Mouse (Mus musculus): Measurements from ENCODE around the gene Cux2. TPM values are rescaled to one million over a fixed set of nuclear protein-coding genes. Genes with fewer than 3 reads are reported as not detected.

Cux2 gene
- polyA plus RNA-seq, 1 experiment = not detected

DNA sequence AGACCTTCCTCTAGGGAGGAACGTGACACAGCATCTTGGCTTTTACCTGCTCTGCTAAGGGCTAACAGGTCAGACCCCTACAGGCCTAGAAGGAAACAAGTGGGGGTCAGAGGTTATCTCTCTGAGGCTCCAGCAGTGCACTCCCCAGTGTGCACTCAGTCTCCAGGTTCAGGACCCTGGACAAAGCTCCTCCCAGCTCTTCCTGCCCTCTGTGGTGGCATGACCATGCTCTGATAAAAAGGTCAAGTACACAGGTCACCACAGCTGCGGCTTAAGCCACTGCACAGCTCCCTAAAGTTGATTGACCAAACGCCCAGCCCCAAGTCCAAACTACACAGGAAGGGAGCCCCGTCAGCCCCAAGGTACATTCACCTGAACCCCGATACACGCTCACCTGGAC lies 46.4 kb downstream of the Cux2 start:
- no peak for TF ChIP-seq GATA1 (IDR thresholded peaks at IDR 0.05; ENCODE audit: low read length)

DNA sequence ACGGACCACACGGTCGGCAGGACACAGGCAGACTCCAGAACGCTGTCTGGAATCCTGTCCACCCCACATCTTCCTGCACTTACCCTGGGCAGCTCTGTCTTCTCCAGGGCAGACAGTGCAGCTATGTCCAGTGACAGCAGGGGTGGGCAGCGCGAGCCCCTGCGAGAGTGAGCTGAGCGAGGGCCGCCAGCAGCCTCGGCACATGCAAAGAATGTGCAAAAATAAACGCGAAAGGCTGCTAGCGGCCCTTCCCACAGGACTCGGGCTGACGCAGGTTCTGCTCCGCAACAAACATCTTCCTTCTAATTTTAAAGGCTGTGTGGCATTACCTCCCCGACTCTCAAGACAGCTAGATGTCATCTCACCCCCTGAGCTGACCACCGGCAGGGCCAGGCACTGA lies 47.8 kb downstream of the Cux2 start:
- no peak for TF ChIP-seq GATA1 (IDR thresholded peaks at IDR 0.05; ENCODE audit: low read length)

DNA sequence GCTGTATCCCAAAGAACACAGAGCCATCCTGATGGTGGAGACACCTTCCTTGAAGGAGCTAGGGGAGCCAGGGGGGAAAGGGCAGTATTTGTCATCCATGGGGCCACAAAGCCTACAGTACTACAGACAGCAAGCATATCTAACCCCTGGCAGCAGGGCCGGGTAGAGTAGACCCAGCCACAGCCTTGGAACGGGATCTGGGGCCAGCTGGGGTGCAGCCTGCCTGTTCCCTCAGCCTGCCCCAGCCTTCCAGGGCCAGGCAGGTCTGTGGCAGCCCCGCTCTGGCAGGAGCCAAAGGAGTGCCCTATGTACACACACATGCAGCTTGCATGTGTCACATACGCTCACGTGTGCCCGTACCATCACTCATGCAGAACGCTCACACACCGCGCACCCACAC lies 48.6 kb downstream of the Cux2 start:
- no peak for TF ChIP-seq GATA1 (IDR thresholded peaks at IDR 0.05; ENCODE audit: low read length)

DNA sequence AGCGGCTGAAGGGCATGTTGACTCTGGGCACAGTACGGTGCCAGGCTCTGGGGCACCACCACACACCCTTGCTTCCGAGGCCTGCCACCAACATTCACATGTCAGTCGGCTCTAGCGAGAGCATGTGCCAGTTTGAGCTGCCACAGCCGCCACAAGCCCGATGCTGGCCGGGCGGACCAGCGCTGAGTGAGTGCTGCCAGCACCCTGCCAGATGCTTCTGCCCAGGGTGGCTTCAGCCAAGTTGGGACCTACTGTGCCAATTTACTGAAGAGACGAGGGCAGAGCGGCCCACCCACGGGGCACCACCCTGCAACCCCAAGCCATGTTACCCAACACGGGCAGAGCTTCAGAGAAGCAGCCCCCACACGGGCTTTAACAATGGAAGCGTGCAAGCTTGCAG lies 49.5 kb downstream of the Cux2 start:
- TF ChIP-seq GATA1 (IDR thresholded peaks at IDR 0.05; ENCODE audit: low read length) = no peak

DNA sequence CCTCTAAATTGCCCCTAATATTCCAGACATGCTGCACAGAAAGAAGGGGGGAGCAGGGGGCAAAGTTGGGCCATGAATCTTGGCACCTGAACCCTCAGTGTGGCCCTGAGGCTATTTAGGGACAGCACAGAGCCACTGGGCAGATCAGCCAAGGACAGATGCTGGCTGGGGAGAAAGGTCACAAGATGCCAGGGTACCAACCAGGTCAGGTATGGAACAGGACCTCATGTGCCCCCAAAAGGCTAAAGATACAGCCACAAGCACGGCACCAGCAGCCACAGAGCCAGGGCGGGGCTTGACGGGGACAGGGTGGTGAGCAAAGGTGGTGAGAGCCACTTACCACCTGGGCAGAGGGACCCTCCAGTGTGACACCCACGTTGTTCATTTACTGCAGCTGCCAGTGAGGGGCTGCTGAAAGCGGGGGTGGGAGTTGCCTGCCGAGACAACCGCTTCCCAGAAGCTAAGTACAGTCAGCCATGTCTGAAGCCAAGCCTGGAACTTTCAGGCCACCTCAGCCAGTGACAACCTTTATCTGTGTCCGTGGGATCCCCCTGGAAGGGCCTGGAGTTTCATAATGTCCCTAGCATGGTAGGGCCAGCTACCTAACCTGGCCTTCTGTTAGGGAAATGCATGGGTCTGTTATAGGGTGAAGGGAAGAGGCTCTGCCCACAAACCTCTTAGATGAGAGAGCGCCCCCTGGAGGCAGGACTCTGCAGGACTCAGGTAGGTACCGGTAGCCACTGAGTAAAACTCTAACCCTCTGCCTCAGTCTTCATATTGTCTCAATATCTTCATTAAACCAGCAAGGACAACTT lies 50.7 kb downstream of the Cux2 start:
- no peak for TF ChIP-seq GATA1 (IDR thresholded peaks at IDR 0.05; ENCODE audit: low read length)

DNA sequence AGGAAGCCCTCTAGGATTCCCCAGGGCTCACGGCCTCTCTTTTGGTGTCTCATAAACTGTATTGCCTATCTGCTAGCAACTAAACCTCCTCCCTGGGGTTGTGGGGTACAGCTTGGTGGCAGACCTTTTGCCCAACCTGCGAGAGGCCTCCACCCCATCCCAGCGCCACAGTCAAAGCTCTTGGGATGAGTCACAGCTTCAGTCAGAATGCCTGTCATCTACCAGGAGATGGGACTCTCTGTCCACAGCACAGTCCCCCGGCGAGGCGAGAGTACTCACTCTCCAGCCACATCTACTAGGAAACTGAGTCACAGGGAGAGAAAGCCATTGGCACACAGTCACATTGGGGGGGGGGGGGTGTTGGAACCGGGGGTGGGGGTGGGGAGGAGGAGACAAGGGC lies 51.6 kb downstream of the Cux2 start:
- TF ChIP-seq GATA1 (IDR thresholded peaks at IDR 0.05; ENCODE audit: low read length) = no peak

DNA sequence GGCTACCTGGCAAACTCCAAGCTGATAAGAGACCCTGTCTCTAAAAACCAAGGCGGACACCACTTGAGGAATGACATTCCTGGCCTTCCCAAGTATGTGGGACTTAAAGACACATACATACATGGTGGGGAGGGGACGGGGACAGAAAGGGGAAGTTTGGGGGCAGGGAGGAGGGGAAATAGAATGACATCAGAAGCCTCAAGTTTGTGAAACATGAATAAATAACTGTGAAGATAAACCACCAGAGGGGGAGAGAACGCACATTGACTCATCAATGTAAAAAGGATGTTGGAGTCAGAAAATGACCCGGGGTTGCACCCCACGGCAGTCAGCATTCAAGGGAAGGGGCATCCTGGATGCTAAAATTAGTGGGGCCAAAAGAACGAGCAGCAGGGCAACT lies 53.2 kb downstream of the Cux2 start:
- no peak for TF ChIP-seq GATA1 (IDR thresholded peaks at IDR 0.05; ENCODE audit: low read length)

DNA sequence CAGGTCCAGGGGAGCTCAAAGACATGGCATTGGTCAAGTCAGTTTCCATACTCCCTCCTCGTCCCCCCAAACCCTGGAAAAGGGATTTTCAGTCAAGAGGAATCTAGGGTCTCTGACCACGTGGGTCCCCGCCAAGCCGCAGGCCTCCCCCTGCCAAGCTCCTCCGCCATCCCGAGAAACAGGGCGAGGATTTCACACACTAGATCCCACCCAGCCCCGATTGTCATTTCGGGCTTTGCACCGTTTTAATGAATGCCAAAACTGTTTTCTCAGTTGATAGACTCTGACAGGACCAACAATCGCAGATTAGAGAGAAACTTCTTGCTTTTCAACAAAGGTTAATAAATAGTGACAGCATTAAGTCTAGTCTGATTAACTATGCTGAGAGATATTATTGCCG lies 55.1 kb downstream of the Cux2 start:
- TF ChIP-seq GATA1 (IDR thresholded peaks at IDR 0.05; ENCODE audit: low read length) = no peak

DNA sequence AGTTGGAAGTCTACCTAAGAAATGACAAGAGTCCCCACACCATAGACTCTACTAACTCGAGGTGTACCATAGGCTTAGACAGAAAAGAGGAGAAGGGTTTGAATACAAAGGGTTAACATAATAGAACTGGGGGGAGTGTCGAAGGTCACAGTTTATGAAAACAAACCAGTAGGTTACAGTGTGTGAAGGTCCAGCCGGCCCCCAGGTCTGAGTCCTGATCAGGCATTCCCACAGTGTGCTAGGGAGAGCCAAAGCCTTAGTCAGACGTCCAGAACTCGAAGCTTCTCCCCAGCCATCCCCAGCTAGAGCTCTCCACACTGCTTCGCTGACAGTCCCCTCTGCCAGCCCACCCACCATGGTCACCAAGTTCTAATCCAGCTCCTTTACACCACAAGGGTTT lies 58.0 kb downstream of the Cux2 start:
- no peak for TF ChIP-seq GATA1 (IDR thresholded peaks at IDR 0.05; ENCODE audit: low read length)

DNA sequence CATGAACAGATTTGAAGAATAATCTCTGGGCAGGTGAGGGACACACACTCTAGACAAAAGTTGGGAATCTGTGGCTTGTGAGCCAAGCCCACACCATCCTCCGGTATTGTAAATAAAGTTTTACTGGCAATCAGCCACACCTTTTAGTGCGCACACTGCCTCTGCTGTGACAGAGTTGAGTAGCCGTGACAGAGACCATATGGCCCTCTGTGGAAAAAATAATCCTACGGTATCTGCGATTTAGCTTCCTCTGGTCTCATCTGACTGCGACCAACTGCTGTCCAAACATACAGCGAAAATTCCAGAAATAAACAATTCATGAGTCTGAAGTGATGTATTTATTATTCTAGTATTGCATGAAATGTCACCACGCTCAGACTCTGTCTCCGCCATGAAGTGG lies 64.0 kb downstream of the Cux2 start:
- TF ChIP-seq GATA1 (IDR thresholded peaks at IDR 0.05; ENCODE audit: low read length) = no peak

DNA sequence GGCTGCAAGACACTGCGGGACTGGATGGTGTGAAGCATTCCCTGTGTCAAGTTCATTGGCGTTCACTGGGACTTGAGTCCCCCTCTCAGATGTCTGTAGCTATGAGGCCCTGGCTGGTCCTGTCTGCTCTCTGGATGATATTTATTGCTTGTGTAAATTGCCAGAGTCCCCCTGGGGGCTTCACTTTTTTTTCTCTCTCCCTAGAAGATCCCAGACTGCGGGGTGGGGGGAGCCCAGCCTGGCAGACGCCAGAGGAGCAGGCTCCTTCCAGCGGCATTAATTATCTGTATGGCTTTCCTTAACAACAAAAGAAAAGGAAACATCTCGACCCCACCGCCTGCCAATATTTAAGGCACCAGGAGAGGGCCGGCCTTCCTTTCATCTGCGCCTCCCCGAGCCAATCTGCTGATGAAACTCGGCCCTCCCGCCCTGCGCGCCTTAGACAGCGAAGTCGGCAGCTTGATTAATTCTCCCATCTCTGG lies 68.2 kb downstream of the Cux2 start:
- TF ChIP-seq GATA1 (IDR thresholded peaks at IDR 0.05; ENCODE audit: low read length) = no peak

DNA sequence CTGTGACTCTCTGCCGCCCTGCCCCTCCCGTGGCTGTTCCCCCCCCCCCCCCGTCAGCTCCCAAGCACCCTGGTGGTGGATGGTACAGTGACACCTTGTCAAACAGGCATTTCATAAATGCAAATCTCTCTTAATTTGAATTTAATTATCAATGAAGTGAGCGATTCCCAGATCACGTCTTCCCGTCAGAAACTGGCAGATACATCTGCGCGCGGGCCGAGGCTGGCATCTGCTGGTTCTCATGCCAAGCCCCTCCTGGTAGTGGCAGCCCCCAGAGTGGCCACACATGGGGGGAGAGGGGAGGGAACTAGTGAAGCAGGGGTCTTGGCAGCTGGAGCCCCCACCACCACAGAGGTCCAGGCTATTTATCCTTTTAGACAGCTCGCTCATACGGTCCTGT lies 73.6 kb downstream of the Cux2 start:
- TF ChIP-seq GATA1 (IDR thresholded peaks at IDR 0.05; ENCODE audit: low read length) = no peak

DNA sequence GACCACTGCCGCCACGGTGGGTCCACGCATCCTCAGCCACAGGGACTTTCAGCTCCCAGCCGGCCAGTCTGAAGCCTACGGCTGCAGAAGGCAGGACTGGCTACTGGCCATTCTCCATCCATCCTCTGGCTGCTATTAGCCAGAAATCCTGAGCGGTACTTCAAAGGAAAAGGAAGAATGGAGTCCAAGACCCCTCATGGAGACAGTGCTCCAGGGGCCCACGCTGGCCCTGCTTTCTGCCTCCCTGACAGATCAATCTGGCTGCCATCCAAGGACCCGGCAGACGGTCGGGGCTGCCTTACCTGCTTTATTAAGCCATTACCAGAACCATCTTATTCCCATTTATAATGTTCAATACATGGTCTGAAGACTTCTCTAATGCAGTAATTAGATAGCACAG lies 76.4 kb downstream of the Cux2 start:
- TF ChIP-seq GATA1 (IDR thresholded peaks at IDR 0.05; ENCODE audit: low read length) = no peak

DNA sequence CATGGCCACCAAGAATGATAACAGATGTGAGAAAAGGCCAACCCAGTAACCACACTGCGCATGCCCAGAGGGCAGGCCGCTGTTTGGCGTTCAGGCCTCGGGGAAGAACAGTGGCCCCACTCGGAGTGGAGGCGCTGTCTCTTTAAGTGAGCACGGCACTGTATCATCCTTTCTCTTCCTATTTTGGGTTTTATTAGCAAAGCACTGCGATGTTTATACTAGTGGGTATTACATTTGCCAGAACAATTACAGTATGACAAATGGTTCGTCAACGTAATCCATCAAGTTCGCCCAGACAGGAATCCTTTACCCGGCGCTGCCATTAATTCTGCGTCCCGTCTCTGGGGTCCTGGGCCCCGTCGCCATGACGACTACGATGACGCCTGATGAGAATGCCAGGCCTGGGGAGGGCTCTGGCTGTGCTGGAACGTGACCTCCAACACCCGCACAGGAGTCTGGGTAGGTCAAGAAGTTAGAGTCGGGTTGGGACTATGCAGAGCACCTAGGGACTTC lies 77.2 kb downstream of the Cux2 start:
- no peak for TF ChIP-seq GATA1 (IDR thresholded peaks at IDR 0.05; ENCODE audit: low read length)

DNA sequence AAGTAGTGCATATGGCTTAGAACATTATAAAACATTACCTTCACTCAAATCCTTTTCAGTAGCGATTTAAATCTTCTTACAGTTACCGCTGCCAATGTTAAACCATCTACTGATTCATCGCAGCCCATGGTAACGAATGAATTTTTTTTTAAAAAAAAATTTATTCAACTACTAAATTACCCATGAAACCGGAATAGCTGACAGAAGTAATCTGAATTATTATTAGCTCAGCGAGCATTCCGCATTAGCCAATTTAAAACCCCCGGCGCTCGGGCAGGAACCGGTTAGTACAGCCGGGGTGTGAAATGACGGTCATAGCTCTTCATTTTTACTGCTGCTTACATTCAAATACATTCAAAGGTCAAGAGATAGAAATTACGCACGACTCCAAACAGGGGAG lies 80.9 kb downstream of the Cux2 start:
- no peak for TF ChIP-seq GATA1 (IDR thresholded peaks at IDR 0.05; ENCODE audit: low read length)

DNA sequence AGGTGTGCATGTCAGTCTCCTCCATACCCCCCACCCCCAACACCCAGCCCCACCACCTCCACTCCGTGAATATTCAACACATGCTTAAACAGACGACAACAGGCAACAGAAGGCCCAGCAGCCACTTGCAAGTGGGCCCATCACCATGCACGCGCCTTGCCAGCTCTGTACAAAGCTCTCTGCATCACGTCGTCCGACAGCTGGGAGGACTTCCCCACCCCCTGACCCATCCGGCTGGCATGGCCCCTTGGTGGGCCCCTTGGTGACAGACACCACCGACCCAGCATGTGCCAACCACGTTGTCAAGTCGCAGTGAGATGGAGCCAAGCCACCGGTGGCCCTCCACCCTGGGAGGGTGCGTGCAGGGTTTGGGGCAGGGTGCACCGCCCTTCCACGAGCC lies 81.5 kb downstream of the Cux2 start:
- TF ChIP-seq GATA1 (IDR thresholded peaks at IDR 0.05; ENCODE audit: low read length) = no peak

DNA sequence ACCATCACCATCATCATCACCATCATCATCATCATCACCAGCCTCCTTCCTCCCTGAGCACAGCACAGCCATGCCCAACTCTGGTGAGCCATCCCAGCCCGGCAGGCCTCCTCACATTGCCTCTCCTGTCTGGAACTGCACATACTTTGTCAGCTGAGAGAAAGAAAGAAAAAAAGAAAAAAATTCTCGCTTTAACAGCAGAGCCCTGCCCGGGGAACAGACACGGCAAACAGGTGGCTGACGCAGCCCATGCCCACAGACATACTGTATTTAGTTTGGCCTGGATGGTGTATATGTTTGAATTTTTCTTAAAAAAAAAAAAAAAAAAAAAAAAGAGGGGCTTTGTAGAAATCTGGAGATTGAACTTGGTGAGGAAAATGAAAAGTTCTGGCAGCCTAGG lies 82.4 kb downstream of the Cux2 start:
- TF ChIP-seq GATA1 (IDR thresholded peaks at IDR 0.05; ENCODE audit: low read length) = no peak

All from G1E-ER4 (cell line).